Mouse (Mus musculus) bone marrow, adult 2 months (tissue): Measurements from ENCODE around the gene Pde4d. TPM values are rescaled to one million over a fixed set of nuclear protein-coding genes. Genes with fewer than 3 reads are reported as not detected.

Experiments used
- H3K27ac ChIP-seq: fragments of 200-500 bp; 2 replicates; pipeline ENCODE4 v1.5.1; 2012; ENCODE audit warnings: low read depth, mild to moderate bottlenecking, control low read depth, inconsistent platforms, low read length; ENCODE audit not compliant: control insufficient read depth, poor library complexity, insufficient read depth
- H3K4me1 ChIP-seq: fragments of 200-500 bp; 2 replicates; pipeline ENCODE4 v1.6.1; 2011; ENCODE audit warnings: low read length; ENCODE audit not compliant: control insufficient read depth, insufficient read depth
- H3K4me3 ChIP-seq: fragments of 200-500 bp; replicated peaks from 2 replicates; pipeline ENCODE3; 2011; ENCODE audit warnings: mild to moderate bottlenecking, low read depth, low read length, control low read depth; ENCODE audit not compliant: control insufficient read depth
- CTCF ChIP-seq: fragments of 200-500 bp; IDR thresholded peaks from 2 replicates; pipeline ENCODE4 v1.5.1; 2011; ENCODE audit warnings: low read length, control low read depth; ENCODE audit not compliant: control insufficient read depth, insufficient read depth
- POLR2A ChIP-seq: fragments of 200-500 bp; IDR thresholded peaks from 2 replicates; pipeline ENCODE4 v1.6.1; 2011; ENCODE audit warnings: low read depth, mild to moderate bottlenecking, control low read depth, low read length, borderline replicate concordance; ENCODE audit not compliant: control insufficient read depth
- WGBS: fragments of 180-500 bp; shearing (Covaris S2); methylation state at CpG from one replicate; pipeline ENCODE4 v1.1.7; 2018; 5-methylcytosine and 5-hydroxymethylcytosine counted together
- polyA plus RNA-seq: library from polyadenylated mRNA; stranded (reverse); fragments of >200 nt; gene quantifications from 2 replicates; pipeline ENCODE4 v1.2.4, GENCODE M21; 2011; ENCODE audit warnings: low replicate concordance; ENCODE audit not compliant: missing spikeins, insufficient read depth, insufficient read length

Gene Pde4d
- polyA plus RNA-seq, 1 experiment = 17.6 TPM

DNA sequence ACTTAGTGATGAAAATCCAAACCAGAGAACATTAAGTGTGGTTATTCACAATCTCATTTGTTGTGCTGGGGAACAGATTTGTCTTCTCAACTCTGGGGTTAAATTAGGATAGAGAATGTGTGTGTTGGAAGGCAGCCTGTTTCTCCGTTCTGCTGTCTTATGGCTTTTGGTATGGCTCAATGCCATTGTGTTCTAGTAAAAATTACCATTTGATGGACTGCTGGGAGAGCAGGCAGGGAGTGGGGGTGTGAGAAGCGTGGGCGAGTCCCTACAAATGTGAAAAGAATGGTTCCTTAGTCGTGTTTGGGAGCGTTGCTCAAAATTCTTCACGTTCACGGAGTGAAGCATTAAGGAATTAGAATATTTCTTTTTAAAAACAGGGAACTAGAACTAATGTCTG is 597.4 kb downstream of the Pde4d start:
- H3K4me3 ChIP-seq = no peak overlapping the region
- no peaks in the 10 kb centered on the region; the same call in 1 of the 2 replicates for H3K4me1 ChIP-seq
- no peak overlapping the region for H3K27ac ChIP-seq
- WGBS = 82% methylated on average over 7 of the region's 7 CpGs
- TF ChIP-seq CTCF (no peak), POLR2A (no peak)

DNA sequence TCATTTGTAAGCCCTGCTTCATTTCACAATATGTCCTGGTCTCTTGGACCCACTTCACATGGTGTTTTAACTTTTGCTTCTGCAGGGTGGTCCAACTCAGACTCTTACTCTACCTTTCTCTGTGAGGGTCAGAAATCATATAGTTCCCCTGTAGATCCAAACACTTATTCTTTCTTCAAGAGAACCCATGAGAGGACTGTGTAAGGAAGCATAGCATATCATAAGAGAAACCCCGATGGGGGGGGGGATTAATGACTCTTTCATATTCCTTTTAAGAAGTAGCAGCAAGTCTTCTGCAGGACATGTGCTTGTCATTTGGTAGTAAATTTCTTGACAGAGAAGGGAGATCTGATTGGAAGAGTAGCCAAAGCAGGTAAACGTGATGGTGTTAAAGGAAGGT is 603.1 kb downstream of the Pde4d start:
- Histone ChIP-seq H3K4me3 (no peak overlapping the region), H3K4me1 (no peaks in the 10 kb centered on the region; the same call in 1 of the 2 replicates), H3K27ac (no peak overlapping the region)
- TF ChIP-seq CTCF (no peak), POLR2A (no peak)
- 74% methylated on average over 2 of the region's 2 CpGs for WGBS

DNA sequence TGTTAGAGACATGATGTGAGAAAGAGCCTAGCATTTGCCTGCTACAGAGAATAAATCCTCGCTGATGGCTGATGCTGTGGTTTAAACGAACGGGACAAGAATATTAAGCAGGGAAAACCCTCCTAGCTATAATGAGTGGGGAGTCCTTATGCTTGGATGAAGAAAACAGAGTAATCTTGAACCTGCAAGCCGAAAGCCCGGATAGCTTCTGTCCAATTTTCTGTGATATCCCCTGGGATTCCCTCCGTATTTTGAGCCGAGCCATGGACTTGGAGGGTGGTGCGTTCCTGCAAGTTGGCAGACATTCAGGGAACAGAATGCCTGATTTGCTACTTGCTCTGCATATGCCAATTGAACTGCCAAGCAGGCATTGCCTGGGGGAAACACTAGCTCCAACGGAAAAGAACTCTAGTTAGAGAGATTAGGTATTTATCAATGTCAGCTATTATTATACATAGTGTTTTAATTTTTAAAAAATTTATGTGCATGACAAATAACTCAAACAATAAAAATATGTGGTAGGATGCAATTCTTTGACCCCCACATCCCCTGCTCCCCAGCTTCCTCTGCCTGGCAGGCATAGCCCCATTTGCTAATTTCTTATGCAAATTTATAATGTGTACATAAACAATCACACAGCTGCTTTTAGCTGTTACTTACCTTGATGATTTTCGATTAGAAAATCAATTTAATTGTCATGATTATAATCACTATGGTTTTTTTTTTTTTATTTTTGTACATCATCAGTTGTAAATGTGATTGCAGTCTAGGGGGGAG is 603.7 kb downstream of the Pde4d start:
- no peak for TF ChIP-seq POLR2A
- no peak for TF ChIP-seq CTCF
- 78% methylated on average over 10 of the region's 10 CpGs for WGBS
- Histone ChIP-seq H3K4me1 (no peaks in the 10 kb centered on the region; the same call in 1 of the 2 replicates), H3K27ac (no peak overlapping the region), H3K4me3 (no peak overlapping the region)

DNA sequence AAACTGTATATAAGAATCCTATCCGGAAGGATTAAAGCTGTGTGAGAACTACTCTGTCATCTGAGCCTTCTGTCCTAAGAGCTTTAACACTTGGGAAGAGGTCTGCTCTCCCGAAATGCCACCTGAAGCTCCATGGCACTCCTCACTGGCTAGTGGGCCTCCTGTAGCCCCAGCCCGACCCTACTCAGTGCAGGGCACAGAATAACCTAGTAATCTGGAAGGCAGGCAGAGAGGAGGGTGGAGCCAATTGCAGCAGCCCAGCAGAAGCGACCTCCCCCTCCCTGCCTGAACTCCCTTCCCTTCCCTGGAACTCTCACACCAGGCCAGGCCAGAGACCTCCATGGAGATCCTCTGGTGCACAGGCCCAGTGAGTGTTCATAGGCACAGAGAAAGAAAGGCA is 608.3 kb downstream of the Pde4d start:
- TF ChIP-seq POLR2A (no peak), CTCF (no peak)
- Histone ChIP-seq H3K27ac (no peak overlapping the region), H3K4me1 (no peaks in the 10 kb centered on the region), H3K4me3 (no peak overlapping the region)
- 78% methylated on average over 4 of the region's 4 CpGs for WGBS

DNA sequence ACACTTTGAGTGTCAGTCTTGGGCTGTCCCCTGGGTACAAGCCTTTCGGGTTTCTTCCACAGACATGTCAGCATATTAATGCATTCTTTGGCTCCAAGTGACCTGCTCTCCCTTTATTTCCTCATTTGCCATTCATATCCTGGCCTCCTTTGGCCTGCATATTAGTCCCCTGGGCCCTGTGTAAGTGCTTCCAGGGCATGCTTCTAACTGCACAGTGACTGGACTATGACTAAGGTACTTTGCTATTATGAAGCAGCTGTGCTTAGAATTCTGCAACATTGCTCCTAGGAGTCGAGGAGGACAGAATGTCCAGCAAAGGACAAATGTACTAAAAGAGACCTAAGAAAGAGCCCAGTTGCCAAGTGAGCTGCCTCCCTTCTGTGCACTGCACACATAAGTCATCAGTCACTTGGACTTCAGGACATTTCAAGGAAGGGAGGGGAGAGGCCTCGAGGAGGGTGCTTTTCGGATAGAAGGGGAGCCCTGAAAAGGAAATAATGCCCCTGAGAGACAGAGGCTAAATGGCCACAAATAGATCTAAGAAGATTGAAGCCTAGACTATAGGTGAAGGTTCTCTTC is 616.9 kb downstream of the Pde4d start:
- Histone ChIP-seq H3K27ac (no peak overlapping the region), H3K4me1 (no peaks in the 10 kb centered on the region)
- 72% methylated on average over 4 of the region's 4 CpGs for WGBS

GRCm38 (mm10) chr13:109068258-109069219 is 618.8 kb downstream of the Pde4d start:
- H3K4me1 ChIP-seq = no peaks in the 10 kb centered on the region
- WGBS = 80% methylated on average over 8 of the region's 8 CpGs
- no peak overlapping the region for H3K4me3 ChIP-seq
- TF ChIP-seq CTCF (no peak), POLR2A (no peak)
- H3K27ac ChIP-seq = no peak overlapping the region

More for the DNA sequence above, 616.9 kb downstream of the Pde4d start:
- TF ChIP-seq POLR2A (no peak), CTCF (no peak)
- no peak overlapping the region for H3K4me3 ChIP-seq

- H3K4me1 ChIP-seq = no peaks in the 10 kb centered on the region
- no peak overlapping the region for H3K27ac ChIP-seq
- H3K4me3 ChIP-seq = no peak overlapping the region
- TF ChIP-seq POLR2A (no peak), CTCF (no peak)
- WGBS = 67% methylated on average over 2 of the region's 2 CpGs
Observed at GRCm38 (mm10) chr13:109073371-109073770, 623.6 kb downstream of the Pde4d start.

- Histone ChIP-seq H3K4me3 (no peak overlapping the region), H3K27ac (no peak overlapping the region), H3K4me1 (no peaks in the 10 kb centered on the region)
- TF ChIP-seq POLR2A = no peak
- 71% methylated on average over 4 of the region's 4 CpGs for WGBS
Observed at GRCm38 (mm10) chr13:109074078-109074477, 624.3 kb downstream of the Pde4d start.
